Mouse (Mus musculus): Measurements from ENCODE around the gene AU022252. TPM values are rescaled to one million over a fixed set of nuclear protein-coding genes. Genes with fewer than 3 reads are reported as not detected.

AU022252 gene
- polyA plus RNA-seq, 1 experiment from 2014 or later = 26.8 TPM

Other genes with a start within 250 kb of the AU022252 start
- gene Slc2a1, start 124.0 kb downstream of the AU022252 start, polyA plus RNA-seq (2015; fragmentation: Nextera tagmentation; extraction: Ambion mirVana) = 96.1 and 97.6 TPM in 2 replicates
- gene Zfp691, start 58.5 kb downstream of the AU022252 start, polyA plus RNA-seq (2015; fragmentation: Nextera tagmentation; extraction: Ambion mirVana) = 7.1 and 7.7 TPM in 2 replicates
- gene Ermap, start 42.7 kb downstream of the AU022252 start, polyA plus RNA-seq (2015; fragmentation: Nextera tagmentation; extraction: Ambion mirVana) = 1.3 and 1.4 TPM in 2 replicates
- gene Svbp, start 37.4 kb downstream of the AU022252 start, polyA plus RNA-seq (2015; fragmentation: Nextera tagmentation; extraction: Ambion mirVana) = 237 and 238 TPM in 2 replicates
- gene Tmem269, start 14.5 kb downstream of the AU022252 start, polyA plus RNA-seq (2015; fragmentation: Nextera tagmentation; extraction: Ambion mirVana) = 0.26 and 0.27 TPM in 2 replicates
- gene P3h1, start 203 bp upstream of the AU022252 start, polyA plus RNA-seq (2015; fragmentation: Nextera tagmentation; extraction: Ambion mirVana) = 10.2 and 11.1 TPM in 2 replicates
- gene Cldn19, start 22.7 kb upstream of the AU022252 start, polyA plus RNA-seq (2015; fragmentation: Nextera tagmentation; extraction: Ambion mirVana) = 0.63 and 0.89 TPM in 2 replicates
- 822 and 848 TPM in 2 replicates for gene Ybx1, start 61.9 kb upstream of the AU022252 start, polyA plus RNA-seq (2015; fragmentation: Nextera tagmentation; extraction: Ambion mirVana)
- 45.9 and 47.3 TPM in 2 replicates for gene Ppih, start 87.8 kb upstream of the AU022252 start, polyA plus RNA-seq (2015; fragmentation: Nextera tagmentation; extraction: Ambion mirVana)
- gene Ccdc30, start 182.8 kb upstream of the AU022252 start, polyA plus RNA-seq (2015; fragmentation: Nextera tagmentation; extraction: Ambion mirVana) = 23.2 and 23.8 TPM in 2 replicates
- 20.8 and 22.2 TPM in 2 replicates for gene Ppcs, start 189.7 kb upstream of the AU022252 start, polyA plus RNA-seq (2015; fragmentation: Nextera tagmentation; extraction: Ambion mirVana)
- gene Zmynd12, start 190.1 kb upstream of the AU022252 start, polyA plus RNA-seq (2015; fragmentation: Nextera tagmentation; extraction: Ambion mirVana) = 0.18 and 0.63 TPM in 2 replicates

Data from midbrain, embryonic 15.5 days (tissue).